Mouse (Mus musculus) brain, embryonic 18.5 days (tissue): Measurements from ENCODE around the gene Sema6d.
A peak's percentile ranks its signal among the peaks of the same experiment; 100 is the strongest.

Experiments
- DNase-seq: peaks from one replicate; pipeline ENCODE4 v3.0.0-alpha.2; 2012; ENCODE audit warnings: low read depth, low spot score

Sema6d gene

GRCm38 (mm10) chr2:124399611-124400010 is 309.8 kb downstream of the Sema6d start:
- DNase-seq: no peak

- DNase-seq: no peak
Measured at GRCm38 (mm10) chr2:124401727-124402380, 312.1 kb downstream of the Sema6d start.

GRCm38 (mm10) chr2:124403571-124403970 is 313.8 kb downstream of the Sema6d start:
- no peak for DNase-seq

GRCm38 (mm10) chr2:124403981-124404380 is 314.2 kb downstream of the Sema6d start:
- DNase-seq: no peak

GRCm38 (mm10) chr2:124404631-124405562 is 315.1 kb downstream of the Sema6d start:
- peak; percentile 40 for DNase-seq

- no peak for DNase-seq
Measured at GRCm38 (mm10) chr2:124408956-124409355, 319.2 kb downstream of the Sema6d start.

GRCm38 (mm10) chr2:124416730-124417129 is 327.0 kb downstream of the Sema6d start:
- DNase-seq: no peak

GRCm38 (mm10) chr2:124418319-124418718 is 328.6 kb downstream of the Sema6d start:
- DNase-seq: no peak

GRCm38 (mm10) chr2:124420170-124420825 is 330.5 kb downstream of the Sema6d start:
- no peak for DNase-seq

GRCm38 (mm10) chr2:124429744-124430143 is 340.0 kb downstream of the Sema6d start:
- no peak for DNase-seq

GRCm38 (mm10) chr2:124430708-124431107 is 340.9 kb downstream of the Sema6d start:
- DNase-seq: no peak

- no peak for DNase-seq
Measured at GRCm38 (mm10) chr2:124435382-124436002, 345.7 kb downstream of the Sema6d start.

- DNase-seq: no peak
Measured at GRCm38 (mm10) chr2:124436704-124437103, 346.9 kb downstream of the Sema6d start.

- DNase-seq: no peak
Measured at GRCm38 (mm10) chr2:124444199-124444598, 354.4 kb downstream of the Sema6d start.

- DNase-seq: no peak
Measured at GRCm38 (mm10) chr2:124455881-124456280, 366.1 kb downstream of the Sema6d start.

GRCm38 (mm10) chr2:124456999-124457398 is 367.2 kb downstream of the Sema6d start:
- DNase-seq: no peak

- DNase-seq: no peak
Measured at GRCm38 (mm10) chr2:124458028-124458427, 368.3 kb downstream of the Sema6d start.

GRCm38 (mm10) chr2:124460956-124461355 is 371.2 kb downstream of the Sema6d start:
- DNase-seq: no peak

GRCm38 (mm10) chr2:124461378-124461851 is 371.6 kb downstream of the Sema6d start:
- no peak for DNase-seq

GRCm38 (mm10) chr2:124465004-124465946 is 375.5 kb downstream of the Sema6d start:
- no peak for DNase-seq
